Mouse (Mus musculus): ENCODE data around the gene Prkch. TPM values are rescaled to one million over a fixed set of nuclear protein-coding genes. Genes with fewer than 3 reads are reported as not detected.

Gene Prkch
- total and polyA plus RNA-seq, 2 experiments from 2014 or later = 10.4 to 16.7 TPM

- Histone ChIP-seq H3K4me1 (ENCODE audit: insufficient read depth) (no peaks in the 10 kb centered on the region), H3K9ac (no peak overlapping the region), H3K9me3 (ENCODE audit: low read length) (no peaks in the 10 kb centered on the region), H3K4me2 (ENCODE audit: low read depth) (no peak overlapping the region), H3K36me3 (ENCODE audit: insufficient read depth) (no peaks in the 10 kb centered on the region), H3K4me3 (ENCODE audit: low read depth, low read length) (no peak overlapping the region), H3K27ac (ENCODE audit: low read depth, low read length) (no peak overlapping the region), H3K27me3 (ENCODE audit: insufficient read depth, low read length) (no peaks in the 10 kb centered on the region)
- no peak for ATAC-seq
- DNase-seq = no peak
- no peak for TF ChIP-seq CTCF (IDR thresholded peaks at IDR 0.05; ENCODE audit: low read depth)
- 81% methylated on average over 8 of the region's 8 CpGs for WGBS
These were observed 217.2 kb downstream of the Prkch start for GRCm38 (mm10) chr12:73801845-73802244.

GRCm38 (mm10) chr12:73802379-73803057 lies 217.9 kb downstream of the Prkch start:
- H3K27ac ChIP-seq (ENCODE audit: low read depth, low read length) = no peak overlapping the region
- no peak overlapping the region for H3K4me3 ChIP-seq (ENCODE audit: low read depth, low read length)
- no peak overlapping the region for H3K4me2 ChIP-seq (ENCODE audit: low read depth)
- no peaks in the 10 kb centered on the region for H3K36me3 ChIP-seq (ENCODE audit: insufficient read depth)
- no peak for TF ChIP-seq CTCF (IDR thresholded peaks at IDR 0.05; ENCODE audit: low read depth)
- ATAC-seq = no peak
- DNase-seq = no peak
- no peaks in the 10 kb centered on the region for H3K27me3 ChIP-seq (ENCODE audit: insufficient read depth, low read length)
- H3K4me1 ChIP-seq (ENCODE audit: insufficient read depth) = no peaks in the 10 kb centered on the region
- no peak overlapping the region for H3K9ac ChIP-seq
- H3K9me3 ChIP-seq (ENCODE audit: low read length) = no peaks in the 10 kb centered on the region
- 73% methylated on average over 10 of the region's 10 CpGs for WGBS

- Histone ChIP-seq H3K27me3 (ENCODE audit: insufficient read depth, low read length) (no peaks in the 10 kb centered on the region), H3K4me3 (ENCODE audit: low read depth, low read length) (no peak overlapping the region), H3K9me3 (ENCODE audit: low read length) (no peaks in the 10 kb centered on the region), H3K4me2 (ENCODE audit: low read depth) (no peak overlapping the region), H3K9ac (no peak overlapping the region), H3K36me3 (ENCODE audit: insufficient read depth) (no peaks in the 10 kb centered on the region), H3K4me1 (ENCODE audit: insufficient read depth) (no peaks in the 10 kb centered on the region), H3K27ac (ENCODE audit: low read depth, low read length) (no peak overlapping the region)
- ATAC-seq (no peak), DNase-seq (no peak)
- WGBS = 89% methylated on average over 4 of the region's 4 CpGs
- no peak for TF ChIP-seq CTCF (IDR thresholded peaks at IDR 0.05; ENCODE audit: low read depth)
These were observed 219.3 kb downstream of the Prkch start for GRCm38 (mm10) chr12:73803946-73804345.

- Histone ChIP-seq H3K4me3 (ENCODE audit: low read depth, low read length) (no peak overlapping the region), H3K4me1 (ENCODE audit: insufficient read depth) (no peaks in the 10 kb centered on the region), H3K27me3 (ENCODE audit: insufficient read depth, low read length) (no peaks in the 10 kb centered on the region), H3K9me3 (ENCODE audit: low read length) (no peaks in the 10 kb centered on the region), H3K27ac (ENCODE audit: low read depth, low read length) (no peak overlapping the region), H3K36me3 (ENCODE audit: insufficient read depth) (no peaks in the 10 kb centered on the region), H3K9ac (no peak overlapping the region), H3K4me2 (ENCODE audit: low read depth) (no peak overlapping the region)
- ATAC-seq (no peak), DNase-seq (no peak)
- TF ChIP-seq CTCF (IDR thresholded peaks at IDR 0.05; ENCODE audit: low read depth) = no peak
- WGBS = 50% methylated on average over 3 of the region's 3 CpGs
These were observed 220.9 kb downstream of the Prkch start for GRCm38 (mm10) chr12:73805541-73805940.

GRCm38 (mm10) chr12:73806003-73806402 lies 221.4 kb downstream of the Prkch start:
- H3K27ac ChIP-seq (ENCODE audit: low read depth, low read length) = no peak overlapping the region
- H3K36me3 ChIP-seq (ENCODE audit: insufficient read depth) = no peaks in the 10 kb centered on the region
- no peaks in the 10 kb centered on the region for H3K9me3 ChIP-seq (ENCODE audit: low read length)
- no peak overlapping the region for H3K4me2 ChIP-seq (ENCODE audit: low read depth)
- no peak overlapping the region for H3K4me3 ChIP-seq (ENCODE audit: low read depth, low read length)
- WGBS = 35% methylated on average over 5 of the region's 5 CpGs
- H3K4me1 ChIP-seq (ENCODE audit: insufficient read depth) = no peaks in the 10 kb centered on the region
- DNase-seq (no peak), ATAC-seq (no peak)
- no peak for TF ChIP-seq CTCF (IDR thresholded peaks at IDR 0.05; ENCODE audit: low read depth)
- H3K9ac ChIP-seq = no peak overlapping the region
- H3K27me3 ChIP-seq (ENCODE audit: insufficient read depth, low read length) = no peaks in the 10 kb centered on the region

GRCm38 (mm10) chr12:73807228-73807627 lies 222.6 kb downstream of the Prkch start:
- no peak for TF ChIP-seq CTCF (IDR thresholded peaks at IDR 0.05; ENCODE audit: low read depth)
- no peaks in the 10 kb centered on the region for H3K4me1 ChIP-seq (ENCODE audit: insufficient read depth)
- no peak overlapping the region for H3K9ac ChIP-seq
- WGBS = 74% methylated on average over 2 of the region's 2 CpGs
- ATAC-seq (no peak), DNase-seq (no peak)
- H3K27me3 ChIP-seq (ENCODE audit: insufficient read depth, low read length) = no peaks in the 10 kb centered on the region
- no peaks in the 10 kb centered on the region for H3K36me3 ChIP-seq (ENCODE audit: insufficient read depth)
- no peaks in the 10 kb centered on the region for H3K9me3 ChIP-seq (ENCODE audit: low read length)
- no peak overlapping the region for H3K4me3 ChIP-seq (ENCODE audit: low read depth, low read length)
- no peak overlapping the region for H3K4me2 ChIP-seq (ENCODE audit: low read depth)
- no peak overlapping the region for H3K27ac ChIP-seq (ENCODE audit: low read depth, low read length)

GRCm38 (mm10) chr12:73810041-73810795 lies 225.6 kb downstream of the Prkch start:
- H3K27me3 ChIP-seq (ENCODE audit: insufficient read depth, low read length) = no peaks in the 10 kb centered on the region
- 54% methylated on average over 13 of the region's 13 CpGs for WGBS
- no peaks in the 10 kb centered on the region for H3K4me1 ChIP-seq (ENCODE audit: insufficient read depth)
- H3K4me3 ChIP-seq (ENCODE audit: low read depth, low read length) = no peak overlapping the region
- no peak for TF ChIP-seq CTCF (IDR thresholded peaks at IDR 0.05; ENCODE audit: low read depth)
- H3K36me3 ChIP-seq (ENCODE audit: insufficient read depth) = no peaks in the 10 kb centered on the region
- no peak overlapping the region for H3K4me2 ChIP-seq (ENCODE audit: low read depth)
- no peak overlapping the region for H3K9ac ChIP-seq
- ATAC-seq (peak; percentile 34; the same call in 1 of the 2 replicates), DNase-seq (peak; percentile 70)
- H3K27ac ChIP-seq (ENCODE audit: low read depth, low read length) = no peak overlapping the region
- no peaks in the 10 kb centered on the region for H3K9me3 ChIP-seq (ENCODE audit: low read length)
